Mouse (Mus musculus) ES-E14 (cell line): ENCODE results near the gene Sppl2b.

ENCODE experiments used
- CHD2 ChIP-seq: IDR thresholded peaks from 2 replicates; pipeline ENCODE4 v1.6.1; 2014; ENCODE audit warnings: mild to moderate bottlenecking, low read depth, low read length, inconsistent platforms
- HCFC1 ChIP-seq: IDR thresholded peaks from 2 replicates; pipeline ENCODE4 v1.6.1; 2012; ENCODE audit warnings: low read length, inconsistent platforms, borderline replicate concordance; ENCODE audit not compliant: insufficient read depth
- MAFK ChIP-seq: IDR thresholded peaks from 2 replicates; pipeline ENCODE4 v1.6.1; 2014; ENCODE audit warnings: mild to moderate bottlenecking, low read depth, low read length, inconsistent platforms; ENCODE audit not compliant: insufficient read depth
- ZC3H11A ChIP-seq: IDR thresholded peaks from 2 replicates; pipeline ENCODE4 v1.6.1; 2012; ENCODE audit warnings: low read depth, mild to moderate bottlenecking, inconsistent platforms, low read length, borderline replicate concordance
- ZNF384 ChIP-seq: IDR thresholded peaks from 2 replicates; pipeline ENCODE4 v1.6.1; 2012; ENCODE audit warnings: low read depth, low read length, inconsistent platforms

- no peak for TF ChIP-seq MAFK
- no peak for TF ChIP-seq HCFC1
- TF ChIP-seq ZC3H11A, result no peak
- TF ChIP-seq CHD2, result no peak
- TF ChIP-seq ZNF384, result no peak
These were observed 49.8 kb upstream of the Sppl2b start for GRCm38 (mm10) chr10:80805322-80805721.
